Mouse (Mus musculus): ENCODE results near the gene Caskin1.
A peak's percentile ranks its signal among the peaks of the same experiment; 100 is the strongest.

Gene Caskin1

GRCm38 (mm10) chr17:24472512-24472911, 15.9 kb upstream of the Caskin1 start:
- DNase-seq, result peak; percentile 91 to 95

- DNase-seq, result no peak
Observed at GRCm38 (mm10) chr17:24473612-24474275, 14.7 kb upstream of the Caskin1 start, which contains the start of gene Bricd5. Gene Bricd5, plus strand, starts transcription at chr17:24473884.

- no peak for DNase-seq
Observed at GRCm38 (mm10) chr17:24474557-24474956, 13.8 kb upstream of the Caskin1 start.

GRCm38 (mm10) chr17:24475586-24475985, 12.8 kb upstream of the Caskin1 start:
- DNase-seq, result no peak

- DNase-seq, result no peak
Observed at GRCm38 (mm10) chr17:24476022-24476776, 12.2 kb upstream of the Caskin1 start.

- DNase-seq, result peak in 1 of 2 experiments; percentile 37
Observed at GRCm38 (mm10) chr17:24477053-24477984, 11.1 kb upstream of the Caskin1 start.

- DNase-seq, result peak; percentile 26 to 55
Observed at GRCm38 (mm10) chr17:24477985-24478600, 10.3 kb upstream of the Caskin1 start.

GRCm38 (mm10) chr17:24478663-24479380, 9.6 kb upstream of the Caskin1 start, which contains the start of gene Mlst8:
Gene Mlst8, minus strand, starts transcription at chr17:24479078.
- DNase-seq, result peak; percentile 97 to 98

- DNase-seq, result no peak
Observed at GRCm38 (mm10) chr17:24479431-24479830, 9.0 kb upstream of the Caskin1 start.

- DNase-seq, result peak in 1 of 2 experiments; percentile 23
Observed at GRCm38 (mm10) chr17:24480201-24480826, 8.1 kb upstream of the Caskin1 start.

GRCm38 (mm10) chr17:24481027-24481815, 7.2 kb upstream of the Caskin1 start:
- no peak for DNase-seq

GRCm38 (mm10) chr17:24483495-24483894, 4.9 kb upstream of the Caskin1 start:
- DNase-seq, result no peak

GRCm38 (mm10) chr17:24485090-24485860, 3.1 kb upstream of the Caskin1 start:
- peak; percentile 54 to 59 for DNase-seq

- DNase-seq, result peak; percentile 14 to 49
Observed at GRCm38 (mm10) chr17:24488662-24489264, 362 bp downstream of the Caskin1 start.

GRCm38 (mm10) chr17:24489265-24490030, 1.0 kb downstream of the Caskin1 start:
- no peak for DNase-seq

- DNase-seq, result no peak
Observed at GRCm38 (mm10) chr17:24490399-24490798, 2.0 kb downstream of the Caskin1 start.

- peak; percentile 51 to 74 for DNase-seq
Observed at GRCm38 (mm10) chr17:24494627-24495335, 6.4 kb downstream of the Caskin1 start.

GRCm38 (mm10) chr17:24495443-24495842, 7.0 kb downstream of the Caskin1 start:
- no peak for DNase-seq
